Mouse (Mus musculus) myocyte (in vitro differentiated cells): Measurements from ENCODE around the gene Tubgcp2.

Experiments used
- CEBPB ChIP-seq: IDR thresholded peaks from 2 replicates; pipeline ENCODE4 v1.6.1; 2011; ENCODE audit warnings: mild to moderate bottlenecking, moderate library complexity; ENCODE audit not compliant: poor library complexity, insufficient read depth, severe bottlenecking
- MAX ChIP-seq: IDR thresholded peaks from one replicate; pipeline ENCODE4 v1.6.1; 2011; ENCODE audit warnings: low read depth, mild to moderate bottlenecking, control low read depth
- MYOD1 ChIP-seq, 3 experiments: IDR thresholded peaks; one replicate each; pipeline ENCODE4 v1.6.1; 2011; ENCODE audit warnings: control low read depth in 2 of 3, low read depth in 2 of 3, mild to moderate bottlenecking in 2 of 3, moderate library complexity in 1 of 3; ENCODE audit not compliant: insufficient read length in 2 of 3, control insufficient read depth in 1 of 3
- MYOG ChIP-seq, 3 experiments: IDR thresholded peaks; one replicate each; pipeline ENCODE4 v1.6.1; 2011; ENCODE audit warnings: control low read depth in 2 of 3, low read depth in 2 of 3, mild to moderate bottlenecking in 2 of 3; ENCODE audit not compliant: insufficient read length in 2 of 3, control insufficient read depth in 1 of 3, insufficient read depth in 1 of 3
- POLR2A ChIP-seq: IDR thresholded peaks from one replicate; pipeline ENCODE4 v1.6.1; 2011; ENCODE audit warnings: low read depth, mild to moderate bottlenecking, control low read depth, moderate library complexity; ENCODE audit not compliant: insufficient read length
- POLR2AphosphoS2 ChIP-seq: IDR thresholded peaks from one replicate; pipeline ENCODE4 v1.6.1; 2011; ENCODE audit warnings: low read depth, control low read depth; ENCODE audit not compliant: insufficient read length
- SRF ChIP-seq: IDR thresholded peaks from one replicate; pipeline ENCODE4 v1.6.1; 2011; ENCODE audit warnings: low read depth; ENCODE audit not compliant: control insufficient read depth, insufficient read length
- TCF12 ChIP-seq: IDR thresholded peaks from one replicate; pipeline ENCODE4 v1.6.1; 2011; ENCODE audit warnings: mild to moderate bottlenecking, control low read depth; ENCODE audit not compliant: poor library complexity, insufficient read depth, severe bottlenecking
- TCF3 ChIP-seq: IDR thresholded peaks from one replicate; pipeline ENCODE4 v1.6.1; 2011; ENCODE audit warnings: low read depth, control low read depth; ENCODE audit not compliant: insufficient read length
- USF1 ChIP-seq: IDR thresholded peaks from one replicate; pipeline ENCODE4 v1.6.1; 2011; ENCODE audit warnings: low read depth, mild to moderate bottlenecking, control low read depth, moderate library complexity

DNA sequence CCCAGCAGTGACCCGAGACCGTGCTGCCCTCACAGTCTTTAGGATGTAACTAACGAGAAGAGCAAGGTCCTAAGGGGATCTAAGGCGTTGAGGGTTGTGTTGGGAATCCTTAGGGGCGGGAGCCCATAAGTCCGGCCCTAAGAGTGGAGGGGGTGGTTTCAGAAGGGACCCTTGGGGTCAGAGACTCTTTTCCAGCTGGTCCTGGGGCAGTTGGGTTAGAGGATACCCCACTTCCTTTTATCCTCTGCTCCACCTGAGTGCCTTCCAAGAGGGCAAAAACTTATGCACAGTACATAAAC lies 25.3 kb upstream of the Tubgcp2 start:
- TF ChIP-seq MYOD1 (IDR thresholded peaks at IDR 0.05; ENCODE audit: control insufficient read depth in 1 of 3, insufficient read length in 2 of 3, low read depth in 2 of 3) (no peak), MYOG (IDR thresholded peaks at IDR 0.05; ENCODE audit: control insufficient read depth in 1 of 3, insufficient read depth in 1 of 3, insufficient read length in 2 of 3, low read depth in 2 of 3) (no peak), POLR2A (no peak), SRF (no peak), TCF12 (no peak), CEBPB (no peak), POLR2AphosphoS2 (no peak), USF1 (no peak), MAX (no peak), TCF3 (no peak)
